Mouse (Mus musculus) naive thymus-derived CD4-positive, alpha-beta T cell, adult 5 months (primary cell): ENCODE data around the gene Gm20815. TPM values are rescaled to one million over a fixed set of nuclear protein-coding genes. Genes with fewer than 3 reads are reported as not detected.

Experiments
- polyA plus RNA-seq: library from polyadenylated mRNA; unstranded; fragments of 100-300 nt; shearing (Covaris generic); gene quantifications from one replicate; pipeline ENCODE4 v1.2.1, GENCODE M21; 2017

Gm20815 gene
- not detected for polyA plus RNA-seq

GRCm38 (mm10) chrY:8835069-8835468 lies at the start of gene Gm20815:
Gene Gm20815 (minus strand): TSS chrY:8835169.

